In the genomic region with DNA sequence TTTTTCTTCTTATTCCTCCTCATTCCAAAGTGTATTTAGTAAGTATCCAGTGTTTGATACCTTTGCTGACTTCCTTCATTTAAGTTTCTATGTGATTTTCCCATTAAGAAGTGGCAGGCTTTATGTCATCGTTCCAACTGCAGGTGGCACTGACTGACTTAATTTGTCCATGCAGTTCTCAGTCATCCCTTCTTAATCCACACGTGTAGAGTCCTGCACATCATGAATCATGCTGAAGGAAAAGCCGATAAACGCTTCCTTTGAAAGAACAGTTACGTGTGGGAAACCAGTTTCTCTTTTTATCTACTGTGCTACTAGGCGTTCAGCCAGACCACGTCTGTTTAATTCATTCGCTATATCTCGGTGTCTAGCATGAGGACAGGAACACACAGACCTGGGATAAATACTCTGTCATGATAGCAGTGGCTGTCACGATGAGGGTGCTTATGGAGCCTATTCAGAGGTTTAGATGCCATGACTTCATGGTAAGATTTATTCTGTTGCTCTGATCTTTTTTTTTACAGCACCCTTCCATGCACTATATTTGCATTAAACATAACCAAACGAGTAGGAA, we compare ENCODE assay signal across 10 mouse cellular contexts.
A peak's percentile ranks its signal among the peaks of the same experiment; 100 is the strongest.
DNase-seq lines count a peak whose midpoint lies in the region; ATAC-seq and TF ChIP-seq lines count a peak whose summit lies in the region.
"Had no signal": no experiment of that assay in that cellular context is flagged by ENCODE, and none has a peak within 500 bp of the region (broad histone marks: within the 10 kb centered on the region; RNA-seq: fewer than 3 reads in every experiment).

No protein-coding gene starts in this region.

- peak overlapping the region; percentile 4; the same call in 1 of the 2 replicates for H3K4me2 ChIP-seq in intestine, embryonic 14.5 days (ENCODE audit: low read length)
- H3K4me2 ChIP-seq in intestine, embryonic 16.5 days (ENCODE audit: low read depth, low read length), result no peak overlapping the region
- H3K4me2 ChIP-seq in CH12.LX (ENCODE audit: insufficient read depth, low read depth, poor library complexity, severe bottlenecking), result peak overlapping the region; percentile 72

- dilution Hi-C loops in CH12.LX (cut with MboI; ENCODE audit: extremely low pct_ligation_motif_present, extremely low pct_unique_long_range_greater_than_20kb, low sequenced_read_pairs), result no loop called here

- TF ChIP-seq POLR2A in CH12.LX (IDR thresholded peaks at IDR 0.05; ENCODE audit: low read depth, low read length), result no peak

- H3K9me3 ChIP-seq in intestine, embryonic 14.5 days (ENCODE audit: control insufficient read depth, low read length), result no peaks in the 10 kb centered on the region
- no peaks in the 10 kb centered on the region for H3K9me3 ChIP-seq in intestine, embryonic 16.5 days (ENCODE audit: control insufficient read depth, low read length)
- H3K9me3 ChIP-seq in CH12.LX (replicated peaks; ENCODE audit: low read length), result no peaks in the 10 kb centered on the region

- no peaks in the 10 kb centered on the region for H3K36me3 ChIP-seq in intestine, embryonic 14.5 days (ENCODE audit: control insufficient read depth, insufficient read depth, low read length)
- H3K36me3 ChIP-seq in intestine, embryonic 16.5 days (ENCODE audit: control insufficient read depth, insufficient read depth, low read length), result no peaks in the 10 kb centered on the region
- no peaks in the 10 kb centered on the region for H3K36me3 ChIP-seq in CH12.LX (replicated peaks in 1 of 2; ENCODE audit: control insufficient read depth in 1 of 2, insufficient read depth in 1 of 2, low read length in 1 of 2)

- H3K4me1 ChIP-seq in intestine, embryonic 14.5 days (replicated peaks; ENCODE audit: control insufficient read depth, insufficient read depth, low read length), result no peaks in the 10 kb centered on the region
- no peaks in the 10 kb centered on the region for H3K4me1 ChIP-seq in intestine, embryonic 16.5 days (ENCODE audit: control insufficient read depth, insufficient read depth, low read length)
- H3K4me1 ChIP-seq in CH12.LX (ENCODE audit: control insufficient read depth in 1 of 2, insufficient read depth in 2 of 2), result no peaks in the 10 kb centered on the region; a peak in 1 of 4 replicates

- H3K79me2 ChIP-seq in CH12.LX (replicated peaks; ENCODE audit: control insufficient read depth, extremely low read depth, insufficient read depth, poor library complexity, severe bottlenecking), result no peaks in the 10 kb centered on the region

- peak; percentile 47 for TF ChIP-seq RAD21 in CH12.LX (IDR thresholded peaks at IDR 0.05; ENCODE audit: low read depth, low read length)

- H3K27me3 ChIP-seq in intestine, embryonic 14.5 days (replicated peaks; ENCODE audit: control insufficient read depth, insufficient read depth, low read length), result no peaks in the 10 kb centered on the region
- H3K27me3 ChIP-seq in intestine, embryonic 16.5 days (replicated peaks; ENCODE audit: control insufficient read depth, insufficient read depth, low read length), result no peaks in the 10 kb centered on the region
- no peaks in the 10 kb centered on the region for H3K27me3 ChIP-seq in CH12.LX (replicated peaks)

- H3K9ac ChIP-seq in intestine, embryonic 14.5 days (ENCODE audit: low read length), result no peak overlapping the region
- H3K9ac ChIP-seq in intestine, embryonic 16.5 days (ENCODE audit: low read depth, low read length), result no peak overlapping the region
- no peak overlapping the region for H3K9ac ChIP-seq in CH12.LX (ENCODE audit: insufficient read depth, low read depth)

- TF ChIP-seq EP300 in CH12.LX (IDR thresholded peaks at IDR 0.05; ENCODE audit: low read length), result no peak

- no peak for ATAC-seq in intestine, embryonic 14.5 days (replicated peaks; ENCODE audit: low FRiP score, low TSS enrichment, low read depth)
- ATAC-seq in intestine, embryonic 16.5 days, result no peak

- H3K4me3 ChIP-seq in intestine, embryonic 14.5 days (ENCODE audit: low read depth, low read length), result no peak overlapping the region
- no peak overlapping the region for H3K4me3 ChIP-seq in intestine, embryonic 16.5 days (ENCODE audit: low read length)
- H3K4me3 ChIP-seq in CH12.LX (replicated peaks in 1 of 3; ENCODE audit: low read depth in 2 of 3, low read length in 2 of 3, poor library complexity in 1 of 3), result peak overlapping the region in 1 of 3 experiments; percentile 18

- WGBS in intestine, embryonic 14.5 days, result 43% methylated on average over 11 of the region's 11 CpGs
- 50% methylated on average over 11 of the region's 11 CpGs for WGBS in intestine, embryonic 16.5 days

- in situ Hi-C loops in CH12.LX (cut with MboI; ENCODE audit: low pct_ligation_motif_present, low pct_unique_long_range_greater_than_20kb, low sequenced_read_pairs), result no loop called here

- peak in 1 of 2 experiments; percentile 37; a peak in 2 of 4 replicates for TF ChIP-seq CTCF in CH12.LX (conservative IDR thresholded peaks at IDR 0.05 in 1 of 2, IDR thresholded peaks at IDR 0.05 in 1 of 2; ENCODE audit: low read depth in 2 of 2, low read length in 2 of 2)

- H3K27ac ChIP-seq in intestine, embryonic 14.5 days (ENCODE audit: low read depth), result no peak overlapping the region
- H3K27ac ChIP-seq in intestine, embryonic 16.5 days (ENCODE audit: low read length), result no peak overlapping the region
- H3K27ac ChIP-seq in CH12.LX (ENCODE audit: insufficient read depth, low read depth), result no peak overlapping the region

- no peak for DNase-seq in intestine, embryonic 14.5 days (ENCODE audit: low spot score)
- DNase-seq in CH12.LX (ENCODE audit: extremely low read depth) (no peak), MN1 (ENCODE audit: low spot score) (peak; percentile 83)
- DNase-seq in layer of hippocampus, postnatal 14 days (ENCODE audit: low spot score in 2 of 2), result peak; percentile 9 to 20
- no peak for DNase-seq in testis, postnatal 10 days (ENCODE audit: low spot score)
- no peak for DNase-seq in ovary, postnatal 36 days (ENCODE audit: low spot score)
- DNase-seq: gastrocnemius, postnatal 36 days; lung, postnatal 36 days; thymus, postnatal 4 days had no signal

TF ChIP-seq in CH12.LX, 34 proteins besides CTCF, POLR2A, EP300 and RAD21:
- TF ChIP-seq ELF1 (IDR thresholded peaks at IDR 0.05; ENCODE audit: low read depth, low read length) (no peak), SMC3 (IDR thresholded peaks at IDR 0.05; ENCODE audit: low read depth, low read length) (peak; percentile 24)

Comparison
In these comparisons a context has a peak if more than half of its experiments do, and no peak if none do; other contexts are left out.
1. DNase-seq: peak in MN1 (single experiment) and layer of hippocampus, postnatal 14 days (2 of 2); none in intestine, embryonic 14.5 days (single experiment), CH12.LX (single experiment), testis, postnatal 10 days (single experiment) and ovary, postnatal 36 days (single experiment).